Mouse (Mus musculus): ENCODE data around the gene Egln2.

Egln2 gene

GRCm38 (mm10) chr7:27166614-27167474, at the start of gene Egln2:
Gene Egln2 (minus strand): TSS chr7:27166802.
- DNase-seq = peak; percentile 95

GRCm38 (mm10) chr7:27212626-27213025, 46.0 kb upstream of the Egln2 start:
- DNase-seq = no peak

DNA sequence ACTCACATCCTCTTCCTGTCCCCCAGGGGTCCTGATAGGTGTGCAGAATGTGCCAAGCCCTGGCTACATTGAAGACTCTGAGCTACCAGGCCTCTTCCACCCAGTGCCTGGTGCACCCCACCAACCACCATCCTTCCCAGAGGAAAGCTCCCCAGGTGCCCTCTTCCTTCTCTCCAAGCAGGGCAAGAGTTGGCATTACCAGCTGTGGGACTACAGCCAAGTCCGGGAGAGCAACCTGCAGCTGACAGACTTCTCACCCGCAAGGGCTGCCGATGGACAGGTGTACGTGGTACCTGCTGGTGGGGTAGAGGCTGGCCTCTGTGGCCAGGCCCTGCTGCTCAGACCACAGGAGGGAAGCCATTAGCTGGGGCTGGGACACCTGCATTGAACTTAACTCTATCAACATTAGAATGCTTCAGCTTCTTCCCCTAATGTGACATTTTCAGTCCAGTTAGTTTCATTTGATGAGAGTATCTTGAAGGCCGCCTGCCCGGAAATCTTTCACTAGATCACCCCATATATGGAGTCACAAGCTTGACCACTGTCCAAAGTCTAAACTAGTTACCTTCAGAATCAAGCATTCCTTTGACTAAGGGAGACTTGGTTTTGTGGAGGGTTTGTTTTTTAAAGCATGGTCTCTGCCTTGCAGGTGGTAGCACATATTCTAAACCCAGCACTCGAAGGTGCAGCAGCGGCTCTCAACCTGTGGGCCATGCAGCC, 37.3 kb upstream of the Egln2 start:
- DNase-seq = no peak

GRCm38 (mm10) chr7:27198779-27199178, 32.2 kb upstream of the Egln2 start:
- DNase-seq = no peak

GRCm38 (mm10) chr7:27198355-27198754, 31.8 kb upstream of the Egln2 start:
- DNase-seq = no peak

GRCm38 (mm10) chr7:27197634-27198033, 31.0 kb upstream of the Egln2 start:
- no peak for DNase-seq

GRCm38 (mm10) chr7:27197136-27197535, 30.5 kb upstream of the Egln2 start:
- no peak for DNase-seq

- DNase-seq = peak; percentile 92
Observed at GRCm38 (mm10) chr7:27195681-27196611, 29.3 kb upstream of the Egln2 start, which contains the start of the genes BC024978 and Snrpa. Gene BC024978 (plus strand): TSS chr7:27195781. Gene Snrpa (minus strand): TSS chr7:27196271.

DNA sequence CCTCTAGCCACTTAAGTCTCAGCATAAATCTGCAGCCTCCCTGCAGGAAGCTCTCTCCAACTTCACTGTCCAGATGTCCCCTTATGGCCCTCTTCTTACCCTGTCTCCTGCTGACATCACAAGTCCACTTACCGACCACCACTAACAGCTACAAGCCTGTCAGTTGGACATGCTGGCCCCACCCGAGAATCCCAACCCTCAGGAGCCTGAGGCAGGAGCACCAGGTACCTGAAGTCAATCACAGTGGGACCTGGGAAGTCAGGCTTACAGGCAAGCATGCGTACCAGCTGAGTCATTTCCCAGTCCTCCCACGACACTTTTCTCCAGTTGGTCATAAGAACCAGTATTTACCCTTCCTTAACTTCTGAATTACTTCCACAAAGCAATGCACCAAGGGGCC, 27.1 kb upstream of the Egln2 start:
- no peak for DNase-seq

DNA sequence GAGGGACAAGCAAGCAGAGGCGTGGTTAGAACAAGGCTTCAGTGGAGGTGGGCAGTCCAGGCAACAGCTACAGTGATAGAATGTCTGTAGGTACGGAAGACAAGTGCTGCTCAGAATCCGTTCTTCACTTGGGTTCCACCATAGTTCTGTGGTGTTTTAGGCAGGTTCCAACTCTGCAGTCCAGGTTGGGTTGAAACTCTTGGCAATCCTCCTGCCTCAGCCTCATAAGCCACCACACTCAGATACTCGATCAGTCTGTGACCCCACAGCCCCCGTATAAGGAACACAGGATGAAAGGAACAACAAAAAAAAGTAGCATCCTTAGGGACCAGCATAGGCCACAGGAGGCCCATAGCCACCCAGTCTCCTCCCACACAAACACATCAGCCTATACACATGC, 25.8 kb upstream of the Egln2 start:
- no peak for DNase-seq

GRCm38 (mm10) chr7:27189271-27189931, 22.8 kb upstream of the Egln2 start:
- DNase-seq = peak; percentile 17

- no peak for DNase-seq
Observed at GRCm38 (mm10) chr7:27185986-27186385, 19.4 kb upstream of the Egln2 start.

- DNase-seq = peak; percentile 50
Observed at GRCm38 (mm10) chr7:27184964-27185363, 18.4 kb upstream of the Egln2 start.

DNA sequence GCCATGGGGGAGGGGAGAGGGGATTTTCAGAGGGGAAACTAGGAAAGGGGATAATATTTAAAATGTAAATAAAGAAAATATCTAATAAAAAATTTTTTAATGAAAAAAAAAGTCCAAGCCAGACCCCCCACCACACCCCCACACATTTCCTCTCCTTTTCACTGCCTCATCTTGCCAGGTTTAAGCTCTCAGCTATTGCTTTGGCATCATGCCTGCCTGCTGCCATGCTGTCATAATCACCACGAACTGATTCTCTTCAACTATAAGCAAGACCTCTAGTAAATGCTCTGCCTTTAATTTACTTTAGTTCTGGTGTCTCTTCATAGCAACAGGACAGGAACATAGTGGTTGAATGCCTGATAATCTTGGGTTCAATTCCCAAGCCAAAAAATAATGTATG, 15.9 kb upstream of the Egln2 start:
- DNase-seq = no peak

DNA sequence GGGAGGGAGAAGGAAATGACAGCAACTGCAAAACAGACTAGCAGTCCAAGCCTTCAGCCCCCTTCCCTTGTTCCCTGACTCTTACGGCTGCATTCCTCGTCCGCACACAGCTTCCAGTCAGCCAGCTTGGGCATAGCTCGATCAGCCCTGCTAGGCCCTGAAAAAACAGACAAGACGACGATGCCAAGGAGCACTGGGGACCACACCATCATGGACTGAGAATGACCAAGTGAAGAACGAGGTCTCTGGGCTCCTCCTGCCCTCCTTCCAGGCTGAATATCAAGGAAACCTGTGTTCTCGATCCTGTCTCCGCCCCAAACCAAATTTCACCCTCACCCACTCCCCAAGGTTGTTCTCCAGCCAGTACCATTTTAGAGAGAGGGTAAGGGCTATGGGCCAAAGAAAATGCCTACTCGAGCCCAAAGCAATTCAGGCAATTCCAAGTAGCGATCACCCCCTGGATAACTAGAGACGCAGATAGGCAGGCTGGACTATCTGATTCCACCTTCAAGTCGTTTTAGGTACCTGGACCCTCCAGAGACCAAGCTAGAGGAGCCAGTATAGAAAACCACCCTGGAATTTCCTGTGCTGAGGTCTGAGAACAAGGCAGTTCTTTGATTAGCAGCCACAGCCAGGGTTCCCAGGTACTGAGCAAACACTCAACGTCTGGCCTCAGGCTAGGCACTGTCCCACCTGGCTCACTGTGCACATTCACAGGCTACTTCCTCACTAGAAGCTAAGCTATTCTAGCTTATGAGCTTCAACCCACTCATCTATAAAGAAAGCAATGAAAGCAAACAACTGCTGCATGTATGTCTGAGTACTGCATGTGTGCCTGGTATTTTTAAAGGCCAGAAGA, 14.5 kb upstream of the Egln2 start, which contains the start of the genes Gm21983 and Mia:
Gene Gm21983 (minus strand): TSS at position 250 of the 859 bp plus-strand sequence.
Gene Mia (minus strand): TSS at position 321 of the 859 bp plus-strand sequence.
- no peak for DNase-seq

GRCm38 (mm10) chr7:27180036-27180435, 13.4 kb upstream of the Egln2 start:
- DNase-seq = no peak

- no peak for DNase-seq
Observed at GRCm38 (mm10) chr7:27179217-27179918, 12.8 kb upstream of the Egln2 start.

GRCm38 (mm10) chr7:27178324-27179216, 12.0 kb upstream of the Egln2 start, which contains the start of gene Rab4b:
Gene Rab4b (minus strand): TSS chr7:27178896.
- peak; percentile 100 for DNase-seq

GRCm38 (mm10) chr7:27177942-27178323, 11.3 kb upstream of the Egln2 start:
- no peak for DNase-seq
